Mouse (Mus musculus) lung, embryonic 16.5 days (tissue): Measurements from ENCODE around the gene Slc22a4. TPM values are rescaled to one million over a fixed set of nuclear protein-coding genes. Genes with fewer than 3 reads are reported as not detected.

Experiments used
- ATAC-seq: fragments of 200-750 bp; cut with Nextera tagmentation; 2 replicates; pipeline ENCODE4 v1.8.0; 2017; ENCODE audit warnings: low read depth, mild to moderate bottlenecking, moderate library complexity
- H3K27ac ChIP-seq: fragments of 300-500 bp; sonication (generic); 2 replicates; pipeline ENCODE4 v1.5.1; 2014; ENCODE audit warnings: mild to moderate bottlenecking, control low read depth, low read length
- H3K27me3 ChIP-seq: fragments of 300-500 bp; sonication (generic); 2 replicates; pipeline ENCODE4 v1.6.1; 2014; ENCODE audit warnings: low read depth, low read length, mixed read lengths; ENCODE audit not compliant: control insufficient read depth, insufficient read depth
- H3K36me3 ChIP-seq: fragments of 300-500 bp; sonication (generic); 2 replicates; pipeline ENCODE4 v1.6.1; 2014; ENCODE audit warnings: low read length; ENCODE audit not compliant: control insufficient read depth, insufficient read depth
- H3K4me1 ChIP-seq: fragments of 300-500 bp; sonication (generic); replicated peaks from 2 replicates; pipeline ENCODE4 v1.6.1; 2014; ENCODE audit warnings: low read length, mixed read lengths; ENCODE audit not compliant: control insufficient read depth, insufficient read depth
- H3K4me2 ChIP-seq: fragments of 300-500 bp; sonication (generic); 2 replicates; pipeline ENCODE4 v1.6.1; 2014; ENCODE audit warnings: low read depth, low read length, control low read depth
- H3K4me3 ChIP-seq: fragments of 300-500 bp; sonication (generic); 2 replicates; pipeline ENCODE4 v1.5.1; 2014; ENCODE audit warnings: mild to moderate bottlenecking, low read length, control low read depth
- H3K9ac ChIP-seq: fragments of 300-500 bp; sonication (generic); 2 replicates; pipeline ENCODE4 v1.6.1; 2014; ENCODE audit warnings: low read length, control low read depth
- H3K9me3 ChIP-seq: fragments of 300-500 bp; sonication (generic); 2 replicates; pipeline ENCODE4 v1.6.1; 2016; ENCODE audit warnings: low read length; ENCODE audit not compliant: control insufficient read depth
- WGBS: fragments of 180-500 bp; shearing (Covaris S2); extraction: QIAGEN DNeasy Blood & Tissue Kit; methylation state at CpG from one replicate; pipeline ENCODE4 v1.1.7; 2014; 5-methylcytosine and 5-hydroxymethylcytosine counted together
- polyA plus RNA-seq: library from polyadenylated mRNA; unstranded; fragments of >200 nt; fragmentation: Nextera tagmentation; extraction: Ambion mirVana; gene quantifications from 2 replicates; pipeline ENCODE4 v1.2.1, GENCODE M21; 2015

Slc22a4 gene
- polyA plus RNA-seq, 1 experiment from 2014 or later: 0.63 TPM

DNA sequence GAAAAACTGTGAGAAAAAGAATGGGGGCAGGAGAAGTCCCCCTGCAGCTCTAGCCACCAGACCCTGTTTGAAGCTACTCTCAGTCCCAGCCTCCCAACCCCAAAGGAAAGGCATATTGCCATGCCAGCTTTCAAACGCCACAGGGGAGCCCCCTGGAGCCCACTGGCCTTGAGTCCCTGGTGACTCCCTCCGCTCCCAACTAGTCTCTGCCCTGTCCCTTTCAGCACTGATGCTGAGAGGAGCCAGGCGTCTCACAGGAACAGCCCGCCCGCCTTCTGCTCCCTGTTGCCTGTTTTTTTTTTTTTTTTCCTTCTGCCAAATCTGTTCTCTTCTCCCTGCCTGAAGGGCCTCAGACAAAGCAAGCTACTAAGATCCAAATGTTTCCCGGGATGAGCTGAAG is 30.8 kb upstream of the Slc22a4 start:
- H3K27me3 ChIP-seq: no peaks in the 10 kb centered on the region
- peaks cover 12% of the 10 kb centered on the region for H3K4me1 ChIP-seq
- no peak overlapping the region for H3K4me3 ChIP-seq
- no peaks in the 10 kb centered on the region for H3K9me3 ChIP-seq
- no peak overlapping the region for H3K27ac ChIP-seq
- no peak overlapping the region for H3K9ac ChIP-seq
- ATAC-seq: no peak
- no peaks in the 10 kb centered on the region for H3K36me3 ChIP-seq
- H3K4me2 ChIP-seq: no peak overlapping the region
- 34% methylated on average over 6 of the region's 6 CpGs for WGBS

DNA sequence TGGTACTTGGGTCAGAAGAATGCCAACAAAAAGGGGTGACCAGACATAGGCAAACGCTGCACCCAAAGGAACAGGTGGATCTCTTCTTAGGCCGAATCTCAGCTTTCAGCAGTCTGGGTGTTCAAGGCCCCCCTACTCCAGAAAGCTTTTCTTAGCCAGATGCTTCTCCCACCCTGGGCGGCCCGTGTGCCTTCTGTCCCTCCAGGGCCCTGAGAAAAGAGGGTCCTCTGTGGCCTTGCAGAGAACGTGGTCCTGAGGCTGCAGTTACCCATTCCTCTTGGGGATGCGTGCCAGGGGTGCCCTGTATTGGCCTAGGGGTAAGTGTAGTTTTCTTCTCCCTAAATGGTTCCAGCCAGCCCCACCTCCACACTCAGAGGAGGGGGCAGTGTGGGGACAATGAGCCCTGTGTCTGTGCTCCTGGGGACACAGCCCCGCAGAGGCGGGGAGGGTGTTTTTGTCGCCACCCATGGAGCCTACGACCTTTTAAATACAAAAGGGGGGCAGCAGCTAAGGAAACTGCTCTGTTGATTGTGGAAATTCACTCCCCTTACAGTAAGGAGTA is 30.2 kb upstream of the Slc22a4 start:
- WGBS: 53% methylated on average over 10 of the region's 10 CpGs
- Histone ChIP-seq H3K4me2 (no peak overlapping the region), H3K9me3 (no peaks in the 10 kb centered on the region), H3K4me1 (peaks cover 12% of the 10 kb centered on the region), H3K4me3 (no peak overlapping the region), H3K27ac (no peak overlapping the region), H3K9ac (no peak overlapping the region), H3K27me3 (no peaks in the 10 kb centered on the region), H3K36me3 (no peaks in the 10 kb centered on the region)
- no peak for ATAC-seq

DNA sequence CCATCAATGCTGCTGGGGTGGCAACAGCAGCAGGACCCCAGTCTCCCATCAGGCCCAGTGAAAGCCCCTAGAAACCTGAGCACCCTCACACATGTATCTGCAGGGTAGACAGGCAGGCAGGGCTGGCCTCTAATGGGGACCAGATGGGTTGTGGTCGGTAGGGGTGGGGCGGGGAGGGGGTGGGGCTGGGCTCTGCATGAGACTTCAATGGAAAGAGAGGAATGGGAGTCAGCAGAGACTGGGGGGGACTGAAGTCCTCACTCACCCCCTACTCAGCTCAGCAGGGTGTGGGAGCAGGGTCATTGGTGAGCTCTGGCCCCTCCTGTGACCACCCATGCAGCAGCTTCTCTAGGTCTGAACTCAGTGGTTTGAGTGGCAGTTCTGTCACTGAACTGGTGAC is 29.5 kb upstream of the Slc22a4 start:
- Histone ChIP-seq H3K9me3 (no peaks in the 10 kb centered on the region), H3K4me2 (no peak overlapping the region), H3K36me3 (no peaks in the 10 kb centered on the region), H3K27ac (no peak overlapping the region), H3K27me3 (no peaks in the 10 kb centered on the region), H3K4me3 (no peak overlapping the region), H3K4me1 (peaks cover 10% of the 10 kb centered on the region), H3K9ac (no peak overlapping the region)
- 34% methylated on average over 2 of the region's 2 CpGs for whole genome bisulfite sequencing
- no peak for ATAC-seq

GRCm38 (mm10) chr11:54056132-54056531 is 28.2 kb upstream of the Slc22a4 start:
- H3K4me2 ChIP-seq: no peak overlapping the region
- 62% methylated on average over 8 of the region's 8 CpGs for WGBS
- H3K27ac ChIP-seq: no peak overlapping the region
- no peak for ATAC-seq
- no peak overlapping the region for H3K4me3 ChIP-seq
- peaks cover 5% of the 10 kb centered on the region for H3K4me1 ChIP-seq
- H3K27me3 ChIP-seq: no peaks in the 10 kb centered on the region
- H3K9ac ChIP-seq: no peak overlapping the region
- no peaks in the 10 kb centered on the region for H3K36me3 ChIP-seq
- no peaks in the 10 kb centered on the region for H3K9me3 ChIP-seq

GRCm38 (mm10) chr11:54054257-54054656 is 26.4 kb upstream of the Slc22a4 start:
- Histone ChIP-seq H3K9me3 (no peaks in the 10 kb centered on the region), H3K9ac (no peak overlapping the region), H3K27me3 (no peaks in the 10 kb centered on the region), H3K4me1 (no peaks in the 10 kb centered on the region; the same call in 1 of the 2 replicates), H3K36me3 (no peaks in the 10 kb centered on the region), H3K4me2 (no peak overlapping the region), H3K27ac (no peak overlapping the region), H3K4me3 (no peak overlapping the region)
- ATAC-seq: no peak
- WGBS: 26% methylated on average over 6 of the region's 6 CpGs

- ATAC-seq: no peak
- H3K4me3 ChIP-seq: no peak overlapping the region
- no peak overlapping the region for H3K27ac ChIP-seq
- no peak overlapping the region for H3K9ac ChIP-seq
- no peaks in the 10 kb centered on the region for H3K4me1 ChIP-seq
- no peaks in the 10 kb centered on the region for H3K9me3 ChIP-seq
- H3K27me3 ChIP-seq: no peaks in the 10 kb centered on the region
- no peaks in the 10 kb centered on the region for H3K36me3 ChIP-seq
- WGBS: 69% methylated on average over 7 of the region's 7 CpGs
- no peak overlapping the region for H3K4me2 ChIP-seq
These were observed 25.2 kb upstream of the Slc22a4 start for GRCm38 (mm10) chr11:54053090-54053489.

DNA sequence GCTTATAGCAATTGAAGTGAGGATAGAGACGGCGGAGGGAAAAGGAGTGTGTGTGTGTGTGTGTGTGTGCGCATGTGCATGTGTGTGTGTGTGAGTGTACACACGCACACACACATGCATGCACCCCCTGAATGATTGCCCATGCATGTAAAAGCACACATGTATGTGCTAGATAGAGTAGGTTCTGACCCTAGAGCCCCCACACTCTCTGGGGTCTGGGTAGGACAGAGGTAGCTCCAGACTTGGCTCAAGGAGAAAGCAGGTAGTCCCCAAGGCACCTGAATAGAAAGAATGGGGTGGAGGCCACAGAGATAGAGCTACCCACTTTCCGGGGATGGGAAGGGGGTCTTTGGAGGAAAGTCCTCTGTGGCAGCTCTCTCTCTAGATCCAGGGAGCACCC is 24.2 kb upstream of the Slc22a4 start:
- Histone ChIP-seq H3K9me3 (no peaks in the 10 kb centered on the region), H3K27me3 (no peaks in the 10 kb centered on the region), H3K27ac (no peak overlapping the region), H3K4me1 (no peaks in the 10 kb centered on the region), H3K36me3 (no peaks in the 10 kb centered on the region), H3K4me3 (no peak overlapping the region), H3K4me2 (no peak overlapping the region), H3K9ac (no peak overlapping the region)
- WGBS: 88% methylated on average over 5 of the region's 5 CpGs
- ATAC-seq: no peak

DNA sequence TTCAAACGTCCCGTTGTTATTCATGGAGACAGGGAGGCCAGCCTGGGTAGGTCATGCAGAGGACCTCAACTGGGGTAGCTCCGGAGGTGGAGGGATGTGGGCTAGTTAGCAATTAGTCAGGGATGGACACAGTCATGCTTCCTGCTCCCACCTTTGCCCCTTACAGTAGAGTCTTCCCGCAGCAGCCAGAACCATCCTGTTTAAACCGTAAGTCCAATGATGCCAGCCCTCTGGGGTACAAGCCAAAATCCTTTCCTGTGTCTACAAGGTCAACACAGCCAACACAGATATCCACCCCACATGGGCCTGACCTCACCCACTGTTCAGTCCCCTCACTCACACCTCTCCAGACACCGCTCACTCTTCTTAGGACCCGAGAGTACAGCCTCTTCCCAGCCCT is 23.3 kb upstream of the Slc22a4 start:
- Histone ChIP-seq H3K9me3 (no peaks in the 10 kb centered on the region), H3K4me2 (no peak overlapping the region), H3K36me3 (no peaks in the 10 kb centered on the region), H3K27ac (no peak overlapping the region), H3K4me3 (no peak overlapping the region), H3K9ac (no peak overlapping the region), H3K4me1 (no peaks in the 10 kb centered on the region), H3K27me3 (no peaks in the 10 kb centered on the region)
- WGBS: 81% methylated on average over 7 of the region's 7 CpGs
- ATAC-seq: no peak

DNA sequence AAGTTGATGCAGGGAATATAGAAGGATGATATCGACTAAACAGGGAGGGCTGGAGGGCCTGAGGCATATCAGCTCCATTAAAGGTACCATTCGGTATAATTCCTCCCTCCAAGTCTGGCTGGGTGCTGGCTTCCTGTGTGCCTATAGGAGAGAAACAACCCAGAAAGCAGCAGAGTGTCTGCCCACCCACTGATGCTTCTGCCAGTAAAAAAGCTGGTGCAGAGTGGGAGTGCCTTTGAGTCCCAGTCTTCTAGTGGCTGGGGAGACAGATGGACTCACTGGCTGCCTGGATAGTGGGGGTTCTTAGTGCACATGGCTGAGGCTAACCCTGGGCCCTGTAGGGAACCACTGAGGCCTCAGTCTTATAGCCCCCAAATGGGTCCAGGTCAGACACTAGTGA is 22.3 kb upstream of the Slc22a4 start:
- Histone ChIP-seq H3K27ac (no peak overlapping the region), H3K9me3 (no peaks in the 10 kb centered on the region), H3K27me3 (no peaks in the 10 kb centered on the region), H3K4me1 (no peaks in the 10 kb centered on the region), H3K4me3 (no peak overlapping the region), H3K36me3 (no peaks in the 10 kb centered on the region), H3K4me2 (no peak overlapping the region), H3K9ac (no peak overlapping the region)
- 69% methylated on average over 2 of the region's 2 CpGs for WGBS
- no peak for ATAC-seq

DNA sequence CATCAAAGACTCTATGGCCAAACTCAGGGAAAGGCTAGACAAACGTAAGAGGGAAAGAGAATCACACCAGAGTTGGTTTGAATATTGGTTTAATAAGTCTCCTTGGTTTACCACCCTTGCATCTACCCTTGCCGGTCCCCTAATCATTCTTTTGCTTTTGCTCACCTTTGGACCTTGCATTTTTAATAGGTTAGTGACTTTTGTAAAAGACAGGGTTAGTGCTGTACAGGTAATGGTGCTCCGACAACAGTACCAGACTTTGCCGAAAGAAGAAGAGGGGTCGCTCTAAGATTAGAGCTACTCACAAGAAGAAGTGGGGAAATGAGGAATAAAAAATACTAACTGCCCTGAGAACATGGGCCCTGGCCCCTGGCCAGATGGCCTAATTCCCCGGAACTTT is 12.8 kb upstream of the Slc22a4 start:
- 90% methylated on average over 6 of the region's 6 CpGs for WGBS
- H3K4me3 ChIP-seq: no peak overlapping the region
- no peak overlapping the region for H3K27ac ChIP-seq
- H3K9ac ChIP-seq: no peak overlapping the region
- H3K9me3 ChIP-seq: no peaks in the 10 kb centered on the region
- no peak for ATAC-seq
- H3K36me3 ChIP-seq: no peaks in the 10 kb centered on the region
- H3K4me1 ChIP-seq: no peaks in the 10 kb centered on the region
- no peak overlapping the region for H3K4me2 ChIP-seq
- H3K27me3 ChIP-seq: no peaks in the 10 kb centered on the region
